Mouse (Mus musculus) heart, adult 18-20 months (tissue): ENCODE measurements at regions not wholly inside any gene's neighbourhood (a gene's known extent, or its start where the extent isn't known, plus 50 kb on each side); places are given as distances from the start of the nearest gene placed in this dataset.

Experiments used
- DNase-seq, 2 experiments: peaks; one replicate each; pipeline ENCODE4 v3.0.0; 2021 to 2022; ENCODE audit warnings: mixed read lengths in 1 of 2

DNA sequence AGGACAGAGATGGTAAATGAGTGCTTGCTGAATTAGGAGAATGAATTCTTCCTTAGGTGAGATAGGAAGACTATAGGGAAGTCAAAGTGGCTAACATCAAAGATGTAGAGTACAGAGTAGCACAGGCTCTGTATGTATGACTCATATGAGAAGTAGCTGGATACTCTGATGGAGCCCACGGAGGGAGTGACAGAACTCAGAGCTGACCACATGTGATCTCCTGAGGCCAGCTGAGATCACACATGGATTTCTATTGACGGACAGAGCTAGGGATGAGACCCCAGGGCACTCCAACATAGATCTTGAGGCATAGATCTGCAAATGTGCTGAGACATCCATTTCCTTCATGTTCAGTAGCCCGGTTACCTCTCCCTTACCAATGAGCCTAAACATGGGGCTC, 66.0 kb downstream of the Cops8 start:
- DNase-seq = no peak

DNA sequence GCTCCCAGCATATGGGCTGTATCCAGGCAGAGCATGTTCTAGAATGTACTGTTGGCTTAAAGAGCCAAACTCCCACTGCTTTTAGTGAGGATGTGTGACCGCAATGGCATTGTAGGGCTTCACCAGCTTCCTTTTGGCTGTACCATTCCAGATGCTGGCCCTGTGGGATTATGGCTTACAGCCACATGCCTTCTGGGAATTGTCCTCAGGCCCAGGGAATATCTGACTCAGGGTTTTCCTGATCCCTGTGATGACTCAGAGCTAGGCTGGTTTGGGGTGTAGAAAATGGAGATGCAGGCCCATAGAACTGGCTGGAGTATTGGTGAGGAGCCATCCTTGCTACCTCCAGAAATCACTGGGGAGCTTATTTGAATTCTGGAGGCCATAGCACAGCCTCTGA, 66.5 kb downstream of the Cops8 start:
- no peak for DNase-seq

DNA sequence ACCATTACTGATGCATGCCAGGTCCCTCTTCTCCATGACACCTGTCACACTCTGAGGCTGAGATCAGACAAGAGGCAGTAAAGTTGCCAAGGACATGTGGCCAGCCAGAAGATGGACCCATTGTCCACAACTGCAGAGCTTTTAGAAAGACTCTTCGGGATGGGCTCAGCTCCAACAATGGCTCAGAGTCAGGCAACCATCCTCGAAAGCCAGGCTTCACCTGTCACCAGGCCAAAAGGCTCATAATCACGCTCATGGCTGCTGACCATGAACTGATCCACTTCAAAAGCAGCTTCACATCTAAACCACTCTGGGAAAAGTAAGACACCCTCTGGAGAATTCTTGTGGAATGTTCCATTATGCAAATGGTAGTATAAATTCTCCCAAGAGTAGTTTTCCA, 67.6 kb downstream of the Cops8 start:
- DNase-seq = peak in 1 of 2 experiments; percentile 17

DNA sequence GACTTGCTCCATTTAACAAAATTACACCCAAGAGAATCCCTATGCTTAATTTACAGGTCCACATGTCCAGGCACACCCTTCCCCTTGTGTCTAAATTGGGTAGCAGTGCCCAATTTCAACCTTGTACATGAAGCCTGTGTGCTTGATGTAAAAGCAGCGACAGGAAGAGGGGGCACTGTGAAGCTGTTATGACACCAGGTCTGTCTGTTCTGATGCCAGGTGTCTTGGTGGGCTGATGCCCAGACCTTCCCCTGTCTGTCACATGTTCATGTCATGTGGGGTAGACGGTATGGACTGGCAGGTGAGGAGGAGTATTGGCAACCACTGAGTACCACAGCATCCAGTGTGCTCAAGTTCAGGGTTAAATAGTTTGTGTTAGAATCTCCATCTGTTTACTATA, 71.0 kb downstream of the Cops8 start:
- no peak for DNase-seq

DNA sequence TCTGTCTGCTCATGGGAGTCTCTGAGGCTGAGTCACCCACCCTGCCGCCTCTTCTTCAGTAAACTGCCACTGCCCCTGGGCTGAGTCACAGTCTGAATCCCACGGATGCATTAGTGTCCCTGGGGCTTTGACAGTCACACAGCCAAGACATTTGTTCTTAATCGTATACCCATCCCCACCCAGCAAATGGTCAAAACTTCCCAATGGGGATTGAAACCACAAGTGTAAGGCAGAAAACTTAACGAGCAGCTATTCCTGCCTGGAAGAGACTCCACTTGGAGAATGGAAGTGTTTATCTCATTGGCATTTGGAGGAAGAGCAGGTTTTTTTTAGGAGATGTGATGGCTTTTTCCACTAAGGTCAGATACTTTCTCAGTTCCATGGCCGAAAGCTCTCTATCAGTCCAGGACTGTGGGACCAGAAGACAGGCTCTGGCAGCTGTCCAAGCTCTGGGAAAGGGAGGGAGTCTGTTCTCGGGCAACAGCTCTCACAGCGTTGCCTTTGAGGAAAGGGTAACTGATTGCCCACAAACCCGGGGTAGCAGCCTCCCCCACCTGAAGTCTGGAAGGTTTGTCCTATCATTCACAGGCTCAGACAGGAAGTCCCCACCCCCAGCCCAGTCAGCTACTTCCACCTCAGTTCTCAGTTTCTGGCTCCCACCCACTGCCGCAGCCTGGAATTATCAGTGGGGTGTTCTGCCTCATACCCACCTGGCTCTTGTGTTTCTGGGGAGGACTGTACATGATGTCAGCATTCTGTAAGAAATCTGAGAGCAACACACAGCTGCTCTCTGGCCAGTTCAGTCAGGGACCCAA, 73.6 kb downstream of the Cops8 start:
- DNase-seq = peak; percentile 78 to 84

DNA sequence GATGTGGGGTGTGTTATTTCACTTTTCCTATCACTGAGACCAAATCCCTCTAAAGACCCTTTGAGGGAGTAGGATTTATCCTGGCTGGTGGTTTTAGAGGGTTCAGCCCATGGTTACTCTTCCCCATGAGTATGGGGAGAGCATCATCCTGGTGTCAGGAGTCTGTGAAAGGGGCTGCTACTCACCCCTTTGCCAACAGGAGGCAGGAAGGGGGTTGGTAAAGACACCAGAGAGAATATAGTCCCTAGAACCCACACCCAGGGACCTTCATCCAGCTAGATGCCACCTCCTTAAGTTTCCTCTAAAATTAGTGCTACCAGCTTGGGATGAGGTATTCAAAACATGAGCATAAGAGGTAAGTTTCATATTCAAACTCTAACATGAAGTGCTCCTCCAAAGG, 74.4 kb downstream of the Cops8 start:
- DNase-seq = no peak

DNA sequence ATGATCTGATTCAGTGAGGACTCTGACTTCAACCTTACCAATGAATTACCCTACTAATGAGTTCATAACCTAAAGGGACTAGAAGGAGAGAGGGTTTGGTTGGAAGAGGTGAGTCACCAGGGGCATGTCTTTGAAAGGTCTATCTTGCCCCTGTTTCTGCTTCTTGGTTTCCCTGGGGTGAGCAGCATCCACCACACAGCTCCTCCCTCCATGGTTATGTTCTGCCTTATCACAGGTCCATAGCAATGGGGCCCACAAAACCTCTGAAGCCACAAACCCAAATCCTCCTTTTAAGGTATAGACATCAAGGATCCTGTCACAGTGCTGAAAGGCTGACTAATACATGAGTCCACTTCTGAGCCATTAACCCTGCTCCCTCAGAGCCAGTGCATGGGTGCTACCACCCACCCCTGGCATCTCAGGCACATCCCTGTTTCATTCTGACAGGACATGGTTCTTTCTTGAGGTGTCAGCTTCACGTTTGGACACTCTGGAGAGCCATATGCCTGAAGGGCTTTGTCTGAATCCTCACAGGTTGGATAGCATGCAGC, 74.9 kb downstream of the Cops8 start:
- no peak for DNase-seq

DNA sequence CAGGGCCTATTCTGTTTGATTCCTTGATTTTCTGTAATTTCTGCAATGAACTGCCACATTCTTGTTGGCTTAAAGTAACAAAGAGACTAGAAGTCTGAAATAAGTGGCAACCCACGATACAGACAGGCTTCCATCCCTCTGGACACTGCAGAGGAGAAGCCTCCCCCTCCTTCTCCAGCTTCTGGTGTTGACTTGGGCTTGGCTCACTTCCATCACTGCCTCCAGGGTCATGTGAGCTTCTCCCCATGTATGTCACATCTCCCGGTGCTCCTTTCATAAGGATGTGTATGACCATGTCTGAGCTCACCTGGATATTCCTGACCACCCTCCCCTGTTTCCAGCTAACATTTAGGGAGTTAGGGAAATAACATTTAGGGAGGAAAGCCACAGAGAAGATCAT, 75.6 kb downstream of the Cops8 start:
- no peak for DNase-seq

DNA sequence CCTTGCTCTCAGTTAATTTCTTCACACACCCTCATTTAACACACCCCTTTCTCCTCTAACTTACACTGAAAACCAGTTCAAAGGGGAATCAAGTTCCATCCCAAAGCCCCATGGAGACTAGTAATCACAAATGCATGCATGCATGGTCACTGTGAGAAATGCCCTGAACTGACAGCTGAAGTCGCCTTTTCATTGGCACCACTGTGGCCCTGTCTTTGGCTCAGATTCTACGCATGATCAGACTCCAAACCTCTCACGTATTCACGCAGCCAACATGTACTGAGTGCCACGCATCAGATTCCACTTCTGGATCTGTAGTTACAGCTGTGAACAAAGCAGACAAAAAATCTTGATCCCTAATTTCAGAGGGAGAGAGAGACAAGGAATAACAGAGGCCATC, 85.3 kb downstream of the Cops8 start:
- DNase-seq = no peak

DNA sequence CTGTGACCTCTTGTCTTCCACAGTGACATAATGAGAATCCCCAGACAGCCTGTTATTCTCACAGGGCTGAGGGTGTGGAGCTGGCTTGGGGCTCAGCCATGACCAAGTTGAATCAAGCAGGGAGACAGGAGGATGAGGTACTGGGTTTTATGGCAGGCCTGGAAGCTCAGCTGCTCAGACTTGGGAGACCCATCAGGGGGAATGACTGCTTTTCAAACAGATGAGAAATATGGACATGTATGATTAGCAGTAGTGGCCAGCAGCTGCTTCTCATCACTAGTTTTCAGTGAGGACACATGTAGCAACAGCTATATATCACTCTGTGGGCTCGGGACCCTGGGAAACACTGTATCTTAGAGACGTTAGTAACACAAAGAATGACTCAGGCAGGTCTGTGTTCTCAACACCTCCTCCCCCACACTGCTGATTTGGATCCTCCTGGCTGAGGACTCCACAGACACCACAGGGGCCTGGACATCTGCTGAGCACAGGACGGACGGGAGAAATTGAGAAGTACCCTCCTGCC, 87.9 kb downstream of the Cops8 start:
- peak; percentile 44 to 58 for DNase-seq

DNA sequence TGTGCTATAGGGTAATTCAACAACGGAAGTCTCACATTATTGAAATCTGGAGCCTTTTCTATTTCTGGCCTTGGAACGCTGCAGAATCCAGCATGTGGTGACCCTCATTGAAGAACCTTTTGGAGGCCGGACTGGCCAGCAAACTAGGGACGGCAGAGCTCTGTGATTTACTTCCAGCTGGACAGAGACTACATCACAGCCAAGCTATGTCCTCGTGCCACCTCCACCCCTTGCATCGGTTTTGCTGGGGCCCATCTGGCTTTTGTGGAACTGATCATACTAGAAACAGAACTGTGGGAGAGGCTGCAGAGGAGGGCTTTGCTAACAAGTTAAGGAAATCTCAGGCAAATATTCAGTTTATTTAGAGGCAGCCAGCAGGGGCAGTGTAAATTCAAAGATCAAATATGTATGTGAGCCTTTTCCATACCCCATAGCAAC, 88.4 kb downstream of the Cops8 start:
- peak in 1 of 2 experiments; percentile 26 for DNase-seq

DNA sequence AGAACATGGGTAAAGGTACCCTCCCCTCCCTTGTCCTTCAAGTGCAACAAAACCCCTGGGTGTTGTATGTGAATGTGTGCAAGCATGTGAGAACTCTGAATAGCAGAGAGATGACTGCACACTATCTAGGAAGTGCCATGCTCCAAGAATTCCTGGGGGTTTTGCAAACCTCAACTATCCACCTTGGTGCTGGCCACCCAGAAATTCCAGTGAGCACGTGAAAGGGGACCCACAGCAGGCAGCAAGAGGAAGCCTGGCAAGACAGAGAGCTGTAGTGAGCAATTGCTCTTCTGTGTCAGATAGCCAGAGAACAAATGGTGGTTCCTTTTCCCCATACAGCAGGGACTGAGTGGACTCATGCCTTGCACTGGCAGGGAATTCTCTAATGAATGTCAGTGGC, 90.1 kb downstream of the Cops8 start:
- no peak for DNase-seq

DNA sequence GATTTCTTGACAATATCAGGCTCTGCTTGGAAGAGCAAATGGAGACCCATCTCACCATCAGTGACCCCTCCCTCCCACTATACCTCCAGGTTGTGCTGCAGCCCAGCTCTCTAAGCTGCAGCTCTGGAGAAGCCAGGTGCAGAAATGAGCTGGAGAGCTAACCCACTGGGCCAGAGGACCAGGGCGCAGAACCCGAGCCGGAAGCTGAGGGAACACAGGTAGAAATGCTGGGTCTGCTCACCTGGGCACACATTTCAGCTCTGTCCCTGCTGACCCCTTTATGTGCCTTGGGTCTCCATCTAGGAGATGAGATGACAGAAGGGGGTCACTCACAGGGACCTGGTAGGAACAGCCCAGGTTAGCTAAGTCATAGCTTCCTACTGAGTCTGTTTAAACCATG, 92.0 kb downstream of the Cops8 start:
- no peak for DNase-seq

DNA sequence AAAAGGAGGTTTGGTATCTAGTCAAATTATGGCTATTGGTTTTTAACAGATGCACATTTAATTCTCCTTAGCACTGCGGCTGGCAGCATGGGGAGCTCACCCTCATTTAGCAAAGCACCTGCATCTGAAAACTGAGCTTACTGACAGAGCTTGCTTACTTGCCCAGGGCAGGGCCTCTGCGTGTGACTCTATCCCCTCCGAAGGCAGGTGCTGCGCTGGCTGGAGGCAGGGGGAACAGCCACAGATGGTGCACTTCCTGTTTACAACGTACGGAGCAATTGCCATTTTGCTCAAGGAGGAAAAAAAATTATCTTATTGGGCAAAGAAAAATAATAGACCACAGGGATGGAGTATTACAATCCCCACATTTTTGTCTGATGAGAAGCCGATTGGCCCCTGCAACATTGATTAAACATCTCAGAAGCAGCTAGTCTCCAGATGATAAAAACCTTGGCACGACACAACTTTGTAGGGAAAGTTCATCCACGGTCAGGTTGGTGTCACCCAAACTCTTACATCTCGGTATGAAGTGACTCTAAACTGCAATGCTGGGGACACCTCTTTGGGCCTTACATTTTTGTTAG, 92.5 kb downstream of the Cops8 start:
- peak; percentile 28 to 52 for DNase-seq

DNA sequence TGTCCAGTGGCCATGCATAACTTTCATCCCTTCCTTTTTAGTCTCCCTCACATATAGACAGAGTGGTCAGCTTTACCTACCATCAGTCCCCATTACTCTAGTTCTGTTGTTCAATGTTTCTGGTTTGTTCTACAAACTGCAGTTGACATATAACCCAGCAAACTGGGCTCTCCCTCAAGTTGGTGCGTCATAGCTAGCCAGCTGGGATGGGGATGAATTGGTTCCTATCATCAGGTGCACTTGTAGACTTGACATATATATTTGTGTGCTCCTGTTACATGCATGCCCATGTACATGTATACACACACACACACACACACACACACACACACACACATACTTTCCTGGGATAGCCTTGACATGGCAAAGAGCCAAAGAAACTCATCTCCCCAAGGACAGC, 93.2 kb downstream of the Cops8 start:
- DNase-seq = no peak

DNA sequence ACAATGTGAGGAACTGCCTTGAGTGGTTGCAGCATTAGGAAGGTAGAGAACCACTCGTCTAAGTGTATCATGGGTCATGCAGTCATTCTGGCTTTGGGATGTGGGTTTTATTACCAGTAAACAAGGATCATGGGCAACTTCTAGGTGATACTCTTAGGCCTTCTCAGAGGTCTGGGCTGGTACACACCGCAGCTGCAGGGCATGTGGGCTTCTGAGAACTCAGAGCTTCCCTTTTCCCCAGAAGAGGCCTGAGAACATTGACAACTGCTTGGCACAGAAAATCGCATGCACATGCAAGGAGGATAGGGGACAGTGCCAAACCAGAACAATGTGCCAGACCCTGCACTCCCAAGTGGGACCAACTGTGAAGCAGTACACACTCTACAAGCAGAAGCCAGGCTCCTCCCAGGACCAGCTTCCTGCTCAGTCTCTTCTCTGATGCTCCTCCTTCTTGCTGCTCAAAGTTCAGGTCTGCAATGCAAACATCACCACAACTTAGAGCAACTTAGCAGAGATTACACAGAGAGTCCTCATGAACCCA, 94.3 kb downstream of the Cops8 start:
- DNase-seq = no peak

DNA sequence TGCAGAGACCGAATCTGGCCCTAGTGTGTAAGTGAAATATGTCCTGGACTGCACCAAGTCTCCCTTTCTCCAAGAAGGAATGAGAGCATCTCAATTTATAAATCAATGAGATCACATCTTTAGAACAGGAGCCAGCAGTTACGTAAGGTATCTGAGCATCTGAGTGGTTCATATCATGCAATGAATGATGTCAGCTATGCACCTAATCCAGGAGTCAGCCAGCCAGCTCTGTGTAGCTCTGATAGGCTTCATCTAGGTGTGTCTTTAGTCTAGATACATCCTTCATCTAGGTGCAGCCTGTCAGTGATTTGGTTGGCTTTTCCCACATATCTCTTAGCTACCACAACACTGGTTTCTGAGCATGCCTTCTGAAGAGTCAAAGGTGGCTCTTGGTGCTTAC, 95.8 kb downstream of the Cops8 start:
- DNase-seq = no peak

DNA sequence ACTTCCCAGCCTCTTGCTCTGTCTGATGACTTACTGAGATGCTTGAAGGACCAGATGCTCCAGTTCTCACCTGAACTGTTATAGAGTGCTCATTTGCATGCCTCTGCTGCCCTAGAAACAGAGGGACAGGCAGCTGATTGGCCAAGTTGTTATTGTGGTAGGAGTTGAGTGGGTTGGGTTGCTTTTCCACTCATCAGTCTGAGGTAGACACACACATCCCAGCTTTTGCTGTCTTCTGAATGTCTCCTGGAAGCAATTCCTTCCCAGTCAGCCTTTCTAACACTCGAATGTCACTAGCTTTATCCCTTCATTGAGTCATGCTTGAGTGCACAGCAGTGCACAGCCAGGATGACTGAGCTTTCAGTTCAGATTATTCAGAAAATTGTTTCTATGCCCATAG, 99.0 kb downstream of the Cops8 start:
- DNase-seq = no peak

DNA sequence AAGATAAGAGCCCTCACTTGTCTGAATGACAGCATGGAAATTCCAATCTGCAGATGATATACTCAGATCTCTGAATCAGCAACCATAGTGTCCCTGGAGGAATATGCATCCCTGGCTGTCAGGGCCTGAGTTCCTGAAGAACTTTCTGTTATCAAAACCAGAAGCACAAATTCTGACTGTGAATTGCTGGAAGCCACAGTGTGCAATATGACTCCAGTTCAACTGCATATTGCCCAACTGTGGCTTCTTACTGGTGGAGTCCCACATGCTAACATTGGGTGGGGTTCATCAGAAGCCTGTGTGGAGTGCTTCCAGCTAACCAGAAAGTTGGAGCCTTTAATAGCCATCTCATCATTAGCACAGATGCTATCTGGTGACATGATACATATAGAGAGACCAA, 103.6 kb downstream of the Cops8 start:
- peak in 1 of 2 experiments; percentile 42 for DNase-seq

DNA sequence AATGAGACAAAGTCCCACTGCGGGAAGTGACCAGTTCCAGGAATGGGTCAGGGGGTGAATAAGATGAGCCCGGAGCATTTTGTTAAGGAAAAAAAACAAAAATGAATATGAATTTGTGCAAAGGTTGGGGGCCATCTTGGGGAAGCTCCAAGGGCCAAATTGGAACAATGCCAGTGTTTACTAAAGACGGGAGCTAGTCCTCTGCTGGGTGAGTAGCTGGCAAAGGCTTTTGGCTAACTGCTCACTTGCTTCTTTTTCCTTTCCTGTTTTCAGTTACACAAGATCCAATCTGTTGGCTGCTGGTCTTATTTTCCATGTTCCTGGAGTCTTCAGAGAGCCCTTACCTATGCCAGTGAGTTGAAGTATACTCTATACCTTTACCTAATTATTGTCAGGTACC, 107.0 kb downstream of the Cops8 start:
- peak in 1 of 2 experiments; percentile 36 for DNase-seq

DNA sequence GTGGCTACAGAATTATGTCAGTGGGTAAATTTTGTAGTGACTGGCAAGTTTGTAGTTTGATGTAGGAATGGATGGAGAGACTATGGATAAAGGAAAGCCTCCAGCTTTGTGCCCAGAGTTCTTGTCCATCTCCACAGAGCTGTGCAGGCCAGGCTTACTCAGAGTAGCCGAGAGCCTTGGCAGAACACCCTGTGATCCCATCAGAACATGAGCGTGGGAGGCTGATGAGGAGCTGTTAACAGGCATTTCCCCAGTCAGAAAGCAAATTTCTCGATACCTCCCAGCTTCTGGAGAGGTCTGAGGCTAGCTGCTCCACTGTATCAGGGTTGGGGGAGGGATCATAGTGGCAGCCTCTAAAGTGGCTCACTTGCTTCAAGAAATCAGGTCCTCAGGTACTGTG, 107.8 kb downstream of the Cops8 start:
- peak; percentile 65 to 84 for DNase-seq

DNA sequence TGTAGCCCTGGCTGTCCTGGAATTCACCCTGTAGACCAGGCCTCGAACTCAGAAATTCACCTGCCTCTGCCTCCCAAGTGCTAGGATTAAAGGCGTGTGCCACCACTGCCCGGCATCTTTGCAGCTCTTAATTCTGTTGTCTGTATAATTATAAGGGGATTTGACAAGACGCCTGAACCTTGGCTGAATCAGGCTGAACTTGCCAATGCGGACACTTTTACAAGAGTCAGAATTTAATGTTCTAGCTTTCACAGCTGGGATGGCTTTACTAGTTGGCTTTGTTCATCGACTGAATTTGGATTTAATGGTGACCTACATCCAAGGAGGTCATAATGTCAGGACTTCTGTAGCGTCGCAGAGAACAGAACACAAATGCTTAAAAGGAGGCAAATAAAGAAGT, 108.3 kb downstream of the Cops8 start:
- DNase-seq = peak in 1 of 2 experiments; percentile 47
